Mouse (Mus musculus): ENCODE measurements around the gene Wdr90.
"Not testable (repeated sequence)": the region's sequence is repeated elsewhere in the genome, so short reads cannot be mapped to it uniquely, and the experiment has no call there.

Wdr90 gene

DNA sequence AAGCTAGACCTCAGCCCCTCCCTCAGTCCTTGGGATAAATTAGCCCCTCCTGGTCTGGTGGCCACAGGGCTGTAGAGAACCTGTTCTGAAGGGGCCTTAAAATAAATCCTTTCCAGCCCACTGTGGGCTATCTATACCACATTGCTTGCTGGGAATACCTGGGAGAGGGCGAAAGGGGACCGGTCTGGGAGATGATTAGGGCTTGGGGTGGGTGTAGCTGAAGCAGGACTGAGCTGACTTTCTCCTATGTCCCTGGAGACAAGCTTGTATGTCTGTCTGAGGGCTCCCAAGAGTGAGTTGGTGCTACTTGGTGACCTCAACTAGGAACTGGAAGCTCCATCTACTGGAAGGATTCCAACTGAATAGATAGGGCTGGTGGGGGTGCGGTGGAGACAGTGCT is 15.7 kb upstream of the Wdr90 start:
- DNase-seq (ENCODE audit: low spot score): no peak

DNA sequence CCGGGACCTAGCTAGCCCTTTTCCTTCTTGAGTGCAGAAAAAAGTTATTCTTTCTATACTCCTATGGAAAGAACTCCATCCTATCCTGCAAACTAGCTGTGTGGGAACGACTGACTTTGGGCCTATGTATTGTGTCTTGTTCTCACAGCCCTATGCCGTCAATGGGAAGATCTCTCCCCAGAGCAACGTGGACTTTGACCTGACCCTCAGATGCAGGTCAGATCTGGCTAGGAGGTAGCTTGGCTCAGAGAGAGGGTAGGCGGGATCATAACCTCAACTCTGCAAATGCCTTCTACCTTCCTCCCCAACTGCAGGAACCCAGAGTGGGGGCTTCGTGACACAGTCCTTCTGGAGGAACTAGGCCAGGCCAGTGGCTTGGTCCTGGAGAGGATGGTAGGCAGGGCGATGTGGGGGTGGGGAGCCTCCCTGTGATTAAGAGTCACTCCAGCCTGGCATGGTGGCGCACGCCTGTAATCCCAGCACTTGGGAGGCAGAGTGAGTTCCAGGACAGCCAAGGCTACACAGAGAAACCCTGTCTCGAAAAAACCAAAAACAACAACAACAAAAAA is 15.1 kb upstream of the Wdr90 start:
- DNase-seq (ENCODE audit: low spot score): no peak

DNA sequence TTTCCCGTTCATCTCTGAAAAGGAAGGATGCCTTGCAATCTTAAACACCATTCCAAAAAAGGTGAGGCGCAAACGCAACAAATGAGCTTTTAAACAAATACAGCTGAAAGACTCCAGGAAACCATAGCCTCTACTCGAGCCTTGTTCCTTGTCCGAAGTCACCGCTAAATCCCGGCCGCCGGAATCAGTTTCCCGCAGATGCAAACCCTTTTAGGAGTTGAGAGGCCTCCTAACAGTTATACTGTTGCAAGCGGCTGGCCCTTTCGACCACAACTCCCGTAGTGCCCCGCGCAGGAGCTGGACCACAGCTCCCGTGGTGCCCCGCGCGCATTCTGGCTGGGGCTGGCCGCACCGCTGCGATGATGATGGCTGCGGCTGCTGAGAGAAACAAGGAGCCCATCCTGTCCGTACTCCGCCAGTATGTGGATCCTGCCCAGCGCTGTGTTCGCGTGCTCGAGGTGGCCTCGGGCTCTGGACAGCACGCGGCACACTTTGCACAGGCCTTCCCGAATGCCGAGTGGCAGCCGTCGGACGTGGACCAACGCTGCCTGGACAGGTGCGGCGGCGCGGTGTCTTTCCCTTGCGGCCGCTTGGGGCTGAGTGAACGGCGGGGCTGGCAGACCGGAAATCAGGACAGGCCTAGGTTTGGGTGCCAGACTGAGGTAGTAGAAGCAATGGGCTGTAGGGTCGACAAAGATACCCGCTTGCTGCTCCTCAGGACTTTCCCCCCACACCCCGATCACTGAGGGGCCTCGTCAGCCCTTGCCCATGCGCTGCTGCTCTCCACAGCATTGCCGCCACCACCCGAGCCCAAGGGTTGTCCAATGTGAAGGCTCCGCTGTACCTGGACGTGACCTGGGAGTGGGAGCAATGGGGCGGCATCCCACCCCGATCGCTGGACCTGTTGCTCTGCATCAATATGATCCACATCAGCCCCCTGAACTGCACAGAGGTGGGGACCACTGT is 14.2 kb upstream of the Wdr90 start:
- DNase-seq (ENCODE audit: low spot score): peak; percentile 89

DNA sequence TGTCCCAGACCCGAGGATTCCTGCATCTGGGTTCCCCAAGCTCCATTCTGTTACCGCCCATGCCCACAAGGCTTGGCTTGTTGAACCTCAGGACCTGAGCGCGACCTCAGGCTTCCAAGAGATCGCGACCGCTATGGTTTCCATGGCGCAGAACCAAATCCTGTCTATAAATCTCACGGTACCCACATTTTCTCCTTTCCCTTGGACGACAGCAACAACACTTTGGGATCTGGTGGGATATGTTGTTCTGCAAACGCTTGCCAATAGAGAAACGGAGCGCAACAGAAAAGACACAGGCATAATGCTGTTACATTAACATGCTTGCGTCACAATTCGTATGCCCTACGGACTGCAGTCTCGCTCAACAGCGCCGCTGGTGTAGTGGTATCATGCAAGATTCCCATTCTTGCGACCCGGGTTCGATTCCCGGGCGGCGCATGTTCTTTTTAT is 13.4 kb upstream of the Wdr90 start, which contains the start of gene Mettl26:
Mettl26 (plus strand) TSS at position 354 of the 450 bp plus-strand sequence.
- DNase-seq (ENCODE audit: low spot score): peak; percentile 95

DNA sequence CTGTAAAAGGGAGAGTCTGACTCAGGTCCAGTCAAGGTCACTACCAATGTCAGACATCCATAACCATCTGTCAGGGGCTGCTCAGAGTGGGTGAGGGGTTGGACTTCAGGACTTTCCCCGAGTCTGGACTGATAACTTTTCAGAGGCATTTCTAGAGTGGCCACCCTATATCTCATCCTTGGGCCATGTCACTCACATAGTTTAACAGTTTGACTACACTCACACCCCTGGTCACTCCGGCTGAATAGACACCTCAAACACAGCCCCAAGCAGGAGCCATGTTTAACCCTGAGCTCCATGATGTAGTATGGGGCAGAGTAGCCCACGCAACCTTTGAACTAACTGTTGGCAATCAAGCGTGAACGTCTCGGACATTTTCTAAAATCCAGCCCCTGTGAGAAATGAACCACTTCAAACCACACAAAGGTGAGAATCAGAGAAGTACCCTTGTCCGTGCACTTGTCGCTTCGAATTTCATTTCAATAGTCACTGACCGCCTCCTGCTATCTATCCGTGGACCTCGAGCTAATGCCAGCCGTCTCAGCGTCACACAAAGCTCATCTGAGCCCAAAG is 12.9 kb upstream of the Wdr90 start:
- DNase-seq (ENCODE audit: low spot score): no peak

DNA sequence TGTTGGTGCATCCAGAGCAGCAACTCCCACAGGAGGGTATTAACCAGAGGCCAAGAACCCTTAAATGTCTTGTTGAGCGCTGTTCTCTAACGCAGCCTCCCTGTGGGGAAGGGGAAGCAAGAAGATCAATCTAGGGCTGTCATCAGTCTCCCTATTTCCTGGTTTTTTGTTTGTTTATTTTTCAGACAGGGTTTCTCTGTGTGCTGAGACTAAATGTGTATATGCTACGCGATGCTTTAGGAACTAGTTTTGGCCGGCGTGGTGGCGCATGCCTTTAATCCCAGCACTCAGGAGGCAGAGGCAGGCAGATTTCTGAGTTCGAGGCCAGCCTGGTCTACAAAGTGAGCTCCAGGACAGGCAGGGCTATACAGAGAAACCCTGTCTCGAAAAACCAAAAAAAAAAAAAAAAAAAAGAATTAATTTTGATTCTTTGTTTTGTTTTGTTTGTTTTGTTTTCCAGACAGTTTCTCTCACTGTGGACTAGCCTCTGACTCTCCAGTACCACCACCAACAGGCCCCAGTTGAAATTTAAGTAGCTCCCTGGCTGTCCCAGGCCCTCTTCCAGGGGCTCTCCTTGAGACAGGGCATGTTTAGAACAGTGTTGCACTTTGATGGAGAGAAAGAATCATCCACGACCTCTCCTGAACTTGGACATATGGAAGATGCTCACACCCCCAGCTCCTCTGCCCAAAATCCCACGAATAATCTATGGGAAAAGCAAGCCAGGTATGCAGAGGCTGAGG is 12.3 kb upstream of the Wdr90 start:
- DNase-seq (ENCODE audit: low spot score): no peak

GRCm38 (mm10) chr17:25872676-25873075 is 11.4 kb upstream of the Wdr90 start:
- DNase-seq (ENCODE audit: low spot score): no peak

DNA sequence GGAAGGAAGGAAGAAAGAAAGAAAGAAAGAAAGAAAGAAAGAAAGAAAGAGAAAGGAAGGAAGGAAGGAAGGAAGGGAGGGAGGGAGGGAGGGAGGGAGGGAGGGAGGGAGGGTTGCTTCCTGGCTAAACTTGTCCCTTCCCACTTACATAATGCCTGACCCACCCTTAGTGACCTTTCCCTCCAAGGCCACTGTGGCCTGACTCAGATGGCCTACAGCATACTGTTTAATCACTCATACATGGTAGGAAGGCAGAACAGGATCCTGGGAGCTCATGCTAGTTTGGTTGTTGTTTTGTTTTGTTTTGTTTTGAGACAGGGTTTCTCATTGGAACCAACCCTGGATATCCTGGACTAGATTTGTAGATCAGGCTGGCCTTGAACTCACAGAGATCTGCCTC is 10.3 kb upstream of the Wdr90 start:
- not testable (repeated sequence) for DNase-seq (ENCODE audit: low spot score)

GRCm38 (mm10) chr17:25869954-25870353 is 8.7 kb upstream of the Wdr90 start:
- DNase-seq (ENCODE audit: low spot score): no peak

GRCm38 (mm10) chr17:25869498-25869897 is 8.2 kb upstream of the Wdr90 start:
- DNase-seq (ENCODE audit: low spot score): no peak

GRCm38 (mm10) chr17:25868601-25869191 is 7.4 kb upstream of the Wdr90 start, which contains the start of gene Mcrip2:
Gene Mcrip2, minus strand, starts transcription at chr17:25868764.
- DNase-seq (ENCODE audit: low spot score): peak; percentile 82

DNA sequence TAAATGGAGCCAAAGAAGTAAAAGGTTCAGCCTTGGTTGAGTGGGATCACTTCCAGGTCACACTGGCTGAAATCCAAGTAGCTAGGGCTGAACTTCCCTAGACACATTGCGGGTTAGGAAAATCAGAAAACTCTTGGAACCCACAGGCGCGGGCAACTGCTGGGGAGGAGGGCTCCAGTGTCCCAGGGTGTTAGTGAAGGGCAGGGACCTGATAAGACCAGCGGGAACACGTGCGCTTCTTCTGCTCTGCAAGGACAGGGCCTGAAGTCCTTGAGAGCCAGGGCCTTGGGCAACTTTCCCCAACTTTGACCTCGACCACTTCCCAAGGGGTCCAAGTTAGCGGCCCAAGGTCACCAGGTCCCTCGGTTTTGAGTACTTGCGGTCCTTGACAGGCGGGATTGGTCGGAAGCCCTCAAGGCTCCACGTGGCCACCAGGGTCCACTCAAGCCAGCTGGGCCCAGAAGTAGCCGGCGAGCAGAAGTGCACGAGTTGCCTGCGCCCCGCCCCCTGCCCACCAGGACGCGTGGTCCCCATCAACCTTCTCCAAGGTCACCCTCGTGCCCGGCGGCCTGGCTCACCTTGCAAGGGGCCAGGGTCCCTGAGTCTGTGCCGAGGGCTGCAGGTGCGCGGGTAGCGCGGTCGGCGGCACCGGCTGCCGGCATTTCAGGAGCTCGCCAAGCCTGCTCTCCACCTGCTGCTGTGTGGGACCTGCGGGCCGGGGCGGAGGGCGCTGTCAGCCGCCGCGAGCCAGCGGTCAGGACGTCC is 6.7 kb upstream of the Wdr90 start:
- DNase-seq (ENCODE audit: low spot score): peak; percentile 48

- no peak for DNase-seq (ENCODE audit: low spot score)
Observed at GRCm38 (mm10) chr17:25867509-25867835, 6.2 kb upstream of the Wdr90 start.

- no peak for DNase-seq (ENCODE audit: low spot score)
Observed at GRCm38 (mm10) chr17:25866172-25866571, 4.9 kb upstream of the Wdr90 start.

DNA sequence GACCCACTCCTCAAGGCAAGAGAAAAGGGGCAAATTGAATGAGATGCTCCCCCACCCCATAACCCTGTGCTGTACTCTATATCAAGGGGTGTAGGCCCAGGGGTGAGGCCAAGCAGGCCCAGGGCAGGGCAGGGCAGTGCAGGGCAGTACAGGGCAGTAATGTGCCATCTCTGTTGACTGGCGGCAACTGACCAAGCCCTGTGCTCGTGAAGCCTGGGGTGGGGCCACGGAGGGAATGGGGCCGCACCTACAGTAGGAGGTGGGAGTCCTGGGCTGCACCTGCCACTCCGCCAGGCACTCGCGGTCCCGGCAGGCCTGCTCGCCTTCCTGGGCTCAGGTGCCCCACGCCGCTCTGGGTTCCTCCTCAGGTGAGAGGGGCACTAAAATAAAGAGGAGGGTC is 4.0 kb upstream of the Wdr90 start:
- no peak for DNase-seq (ENCODE audit: low spot score)

DNA sequence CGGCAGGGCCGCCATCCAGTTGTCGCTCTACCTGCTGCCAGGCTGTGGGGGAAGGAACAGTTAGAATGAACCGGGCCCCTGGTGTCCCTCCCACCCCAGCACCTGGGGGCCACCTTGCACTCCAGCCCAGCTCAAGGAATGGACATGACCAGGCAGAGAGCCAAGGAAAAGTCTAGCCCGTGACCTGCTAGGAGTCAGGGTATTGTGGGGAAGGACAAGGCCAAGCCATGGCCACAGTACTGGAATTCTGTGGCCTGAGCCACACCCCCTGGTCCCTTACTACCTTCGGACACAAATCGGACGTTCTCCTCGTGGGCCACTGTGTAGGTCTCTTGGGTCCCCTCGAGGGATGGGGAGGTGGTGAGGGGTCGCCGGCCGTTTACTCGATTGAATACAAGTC is 3.0 kb upstream of the Wdr90 start:
- DNase-seq (ENCODE audit: low spot score): no peak

GRCm38 (mm10) chr17:25863681-25864080 is 2.4 kb upstream of the Wdr90 start:
- DNase-seq (ENCODE audit: low spot score): no peak

GRCm38 (mm10) chr17:25861704-25862612 is 657 bp upstream of the Wdr90 start:
- no peak for DNase-seq (ENCODE audit: low spot score)

GRCm38 (mm10) chr17:25860229-25860628 is 1.1 kb downstream of the Wdr90 start:
- DNase-seq (ENCODE audit: low spot score): no peak

GRCm38 (mm10) chr17:25844396-25844901 is 16.9 kb downstream of the Wdr90 start, which contains the start of gene Rhot2:
Gene Rhot2, minus strand, starts transcription at chr17:25844851.
- DNase-seq (ENCODE audit: low spot score): peak; percentile 97
